Mouse (Mus musculus): ENCODE results near the gene Fam72a. TPM values are rescaled to one million over a fixed set of nuclear protein-coding genes. Genes with fewer than 3 reads are reported as not detected.

The Fam72a gene
- 1.3 and 1.5 TPM in 2 replicates for polyA plus RNA-seq (2015; fragmentation: Nextera tagmentation; extraction: Ambion mirVana)

GRCm38 (mm10) chr1:131527281-131528080, at the start of gene Fam72a, which contains the start of gene Srgap2:
Gene Fam72a, plus strand, starts transcription at chr1:131527903.
Gene Srgap2, minus strand, starts transcription at chr1:131527352.
- DNase-seq (ENCODE audit: low spot score) (peak; percentile 95), ATAC-seq (ENCODE audit: low FRiP score, low TSS enrichment) (peak; percentile 98)
- Histone ChIP-seq H3K27me3 (ENCODE audit: control insufficient read depth, insufficient read depth, low read length) (no peaks in the 10 kb centered on the region), H3K4me1 (replicated peaks; ENCODE audit: control insufficient read depth, insufficient read depth) (peaks cover 4% of the 10 kb centered on the region; the same call in 1 of the 2 replicates), H3K4me3 (ENCODE audit: low read depth, low read length) (peak within 1 kb of the TSS; percentile 78), H3K27ac (replicated peaks) (peak within 1 kb of the TSS; percentile 94), H3K9ac (ENCODE audit: low read length) (peak within 1 kb of the TSS; percentile 78), H3K4me2 (replicated peaks; ENCODE audit: low read depth) (peak within 1 kb of the TSS; percentile 98), H3K9me3 (ENCODE audit: control insufficient read depth, low read length) (no peaks in the 10 kb centered on the region), H3K36me3 (ENCODE audit: control insufficient read depth, insufficient read depth, low read length) (no peaks in the 10 kb centered on the region)
- no peak for TF ChIP-seq EP300 (optimal IDR thresholded peaks at IDR 0.05)
- no peak for TF ChIP-seq CTCF (IDR thresholded peaks at IDR 0.05; ENCODE audit: low read depth)
- under 1% methylated on average over 43 of the region's 44 CpGs for WGBS

GRCm38 (mm10) chr1:131478770-131479305, 48.9 kb upstream of the Fam72a start:
- Histone ChIP-seq H3K9ac (ENCODE audit: low read length) (no peak overlapping the region), H3K4me3 (ENCODE audit: low read depth, low read length) (no peak overlapping the region), H3K9me3 (ENCODE audit: control insufficient read depth, low read length) (no peaks in the 10 kb centered on the region), H3K27ac (replicated peaks) (no peak overlapping the region), H3K27me3 (ENCODE audit: control insufficient read depth, insufficient read depth, low read length) (no peaks in the 10 kb centered on the region), H3K4me1 (replicated peaks; ENCODE audit: control insufficient read depth, insufficient read depth) (no peaks in the 10 kb centered on the region), H3K4me2 (replicated peaks; ENCODE audit: low read depth) (no peak overlapping the region), H3K36me3 (ENCODE audit: control insufficient read depth, insufficient read depth, low read length) (no peaks in the 10 kb centered on the region)
- no peak for DNase-seq (ENCODE audit: low spot score)
- no peak for ATAC-seq (ENCODE audit: low FRiP score, low TSS enrichment)
- no peak for TF ChIP-seq CTCF (IDR thresholded peaks at IDR 0.05; ENCODE audit: low read depth)
- TF ChIP-seq EP300 (optimal IDR thresholded peaks at IDR 0.05), result no peak
- 51% methylated on average over 2 of the region's 2 CpGs for WGBS

GRCm38 (mm10) chr1:131481391-131481790, 46.3 kb upstream of the Fam72a start:
- H3K36me3 ChIP-seq (ENCODE audit: control insufficient read depth, insufficient read depth, low read length), result no peaks in the 10 kb centered on the region
- TF ChIP-seq CTCF (IDR thresholded peaks at IDR 0.05; ENCODE audit: low read depth) (no peak), EP300 (optimal IDR thresholded peaks at IDR 0.05) (no peak)
- no peak for ATAC-seq (ENCODE audit: low FRiP score, low TSS enrichment)
- no peaks in the 10 kb centered on the region for H3K9me3 ChIP-seq (ENCODE audit: control insufficient read depth, low read length)
- H3K9ac ChIP-seq (ENCODE audit: low read length), result no peak overlapping the region
- H3K4me3 ChIP-seq (ENCODE audit: low read depth, low read length), result no peak overlapping the region
- no peak overlapping the region for H3K27ac ChIP-seq (replicated peaks)
- H3K27me3 ChIP-seq (ENCODE audit: control insufficient read depth, insufficient read depth, low read length), result no peaks in the 10 kb centered on the region
- no peak overlapping the region for H3K4me2 ChIP-seq (replicated peaks; ENCODE audit: low read depth)
- no peak for DNase-seq (ENCODE audit: low spot score)
- H3K4me1 ChIP-seq (replicated peaks; ENCODE audit: control insufficient read depth, insufficient read depth), result no peaks in the 10 kb centered on the region

- H3K4me3 ChIP-seq (ENCODE audit: low read depth, low read length), result no peak overlapping the region
- no peak overlapping the region for H3K9ac ChIP-seq (ENCODE audit: low read length)
- H3K4me2 ChIP-seq (replicated peaks; ENCODE audit: low read depth), result no peak overlapping the region
- H3K9me3 ChIP-seq (ENCODE audit: control insufficient read depth, low read length), result no peaks in the 10 kb centered on the region
- H3K27ac ChIP-seq (replicated peaks), result no peak overlapping the region
- no peak for DNase-seq (ENCODE audit: low spot score)
- H3K4me1 ChIP-seq (replicated peaks; ENCODE audit: control insufficient read depth, insufficient read depth), result no peaks in the 10 kb centered on the region
- H3K27me3 ChIP-seq (ENCODE audit: control insufficient read depth, insufficient read depth, low read length), result no peaks in the 10 kb centered on the region
- ATAC-seq (ENCODE audit: low FRiP score, low TSS enrichment), result no peak
- TF ChIP-seq EP300 (optimal IDR thresholded peaks at IDR 0.05), result no peak
- no peak for TF ChIP-seq CTCF (IDR thresholded peaks at IDR 0.05; ENCODE audit: low read depth)
- 79% methylated on average over 3 of the region's 3 CpGs for WGBS
- no peaks in the 10 kb centered on the region for H3K36me3 ChIP-seq (ENCODE audit: control insufficient read depth, insufficient read depth, low read length)
Measured at GRCm38 (mm10) chr1:131482242-131482641, 45.5 kb upstream of the Fam72a start.

GRCm38 (mm10) chr1:131486094-131486850, 41.4 kb upstream of the Fam72a start:
- H3K9me3 ChIP-seq (ENCODE audit: control insufficient read depth, low read length), result no peaks in the 10 kb centered on the region
- H3K4me1 ChIP-seq (replicated peaks; ENCODE audit: control insufficient read depth, insufficient read depth), result no peaks in the 10 kb centered on the region
- H3K27ac ChIP-seq (replicated peaks), result no peak overlapping the region
- no peak overlapping the region for H3K9ac ChIP-seq (ENCODE audit: low read length)
- 46% methylated on average over 5 of the region's 5 CpGs for WGBS
- H3K4me2 ChIP-seq (replicated peaks; ENCODE audit: low read depth), result no peak overlapping the region
- H3K27me3 ChIP-seq (ENCODE audit: control insufficient read depth, insufficient read depth, low read length), result no peaks in the 10 kb centered on the region
- DNase-seq (ENCODE audit: low spot score), result no peak
- no peak for ATAC-seq (ENCODE audit: low FRiP score, low TSS enrichment)
- no peaks in the 10 kb centered on the region for H3K36me3 ChIP-seq (ENCODE audit: control insufficient read depth, insufficient read depth, low read length)
- H3K4me3 ChIP-seq (ENCODE audit: low read depth, low read length), result no peak overlapping the region
- no peak for TF ChIP-seq EP300 (optimal IDR thresholded peaks at IDR 0.05)
- no peak for TF ChIP-seq CTCF (IDR thresholded peaks at IDR 0.05; ENCODE audit: low read depth)

Measured in stomach, postnatal 0 days (tissue).